Mouse (Mus musculus) small intestine, adult 2 months (tissue): ENCODE results near the gene Colq. TPM values are rescaled to one million over a fixed set of nuclear protein-coding genes. Genes with fewer than 3 reads are reported as not detected.

ENCODE experiments used
- H3K27ac ChIP-seq: fragments of 200-500 bp; 2 replicates; pipeline ENCODE4 v1.5.1; 2012; ENCODE audit warnings: low read depth, low read length, control low read depth, inconsistent platforms; ENCODE audit not compliant: insufficient read depth
- H3K27me3 ChIP-seq: fragments of 200-500 bp; 2 replicates; pipeline ENCODE4 v1.6.1; 2012; ENCODE audit warnings: mild to moderate bottlenecking, moderate library complexity, low read length, inconsistent platforms; ENCODE audit not compliant: control insufficient read depth, insufficient read depth
- H3K36me3 ChIP-seq: fragments of 200-500 bp; 2 replicates; pipeline ENCODE4 v1.6.1; 2012; ENCODE audit warnings: mild to moderate bottlenecking, low read length, control low read depth, inconsistent platforms; ENCODE audit not compliant: control insufficient read depth, insufficient read depth
- H3K4me1 ChIP-seq: fragments of 200-500 bp; 2 replicates; pipeline ENCODE4 v1.6.1; 2012; ENCODE audit warnings: low read length, inconsistent platforms, mixed read lengths; ENCODE audit not compliant: control insufficient read depth, insufficient read depth, insufficient read length
- H3K4me3 ChIP-seq: fragments of 200-500 bp; 2 replicates; pipeline ENCODE4 v1.5.1; 2012; ENCODE audit warnings: low read depth, mild to moderate bottlenecking, control low read depth, inconsistent platforms, low read length, moderate library complexity
- CTCF ChIP-seq: fragments of 200-500 bp; IDR thresholded peaks from 2 replicates; pipeline ENCODE4 v1.5.1; 2012; ENCODE audit warnings: low read depth, mild to moderate bottlenecking, control low read depth, inconsistent platforms, low read length, moderate library complexity, mixed read lengths; ENCODE audit not compliant: insufficient replicate concordance, insufficient read length; ENCODE audit errors: extremely low read depth
- POLR2A ChIP-seq: fragments of 200-500 bp; IDR thresholded peaks from 2 replicates; pipeline ENCODE4 v1.6.1; 2012; ENCODE audit warnings: low read depth, mild to moderate bottlenecking, control low read depth, inconsistent platforms, low read length, moderate library complexity
- WGBS: fragments of 180-500 bp; shearing (Covaris S2); methylation state at CpG from one replicate; pipeline ENCODE4 v1.1.7; 2018; 5-methylcytosine and 5-hydroxymethylcytosine counted together
- polyA plus RNA-seq: library from polyadenylated mRNA; depleted of rRNA; stranded (reverse); fragments of >200 nt; gene quantifications from 2 replicates; pipeline ENCODE4 v1.2.3, GENCODE M21; 2012; rRNA removed

Gene Colq
- polyA plus RNA-seq, 1 experiment = 0.77 TPM

- Histone ChIP-seq H3K27me3 (no peaks in the 10 kb centered on the region), H3K4me3 (no peak overlapping the region), H3K4me1 (no peaks in the 10 kb centered on the region), H3K36me3 (peaks cover 55% of the 10 kb centered on the region), H3K27ac (no peak overlapping the region)
- TF ChIP-seq POLR2A (no peak), CTCF (no peak)
- 82% methylated on average over 4 of the region's 4 CpGs for WGBS
These were observed 104.7 kb downstream of the Colq start for GRCm38 (mm10) chr14:31486465-31486864.

DNA sequence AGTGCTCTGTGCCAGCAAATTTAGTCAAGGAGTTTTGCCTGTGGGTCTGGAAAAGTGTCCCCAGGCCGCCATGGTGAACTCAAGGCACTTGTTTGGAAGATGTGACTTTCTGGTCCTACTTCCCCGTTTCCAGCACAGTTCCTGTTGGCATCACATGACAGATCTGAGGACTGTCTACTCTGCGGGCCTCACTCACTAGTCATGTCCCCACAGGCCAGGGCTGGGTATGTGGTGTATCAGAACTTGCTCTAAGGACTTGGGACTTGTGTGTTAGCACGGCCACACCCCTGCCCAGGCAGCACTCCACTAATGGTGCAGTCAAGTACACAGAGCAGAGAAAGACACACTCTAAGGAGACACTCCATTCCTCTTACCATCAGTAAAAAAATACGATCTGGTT, 108.7 kb downstream of the Colq start:
- no peak overlapping the region for H3K27ac ChIP-seq
- 82% methylated on average over 5 of the region's 5 CpGs for WGBS
- H3K4me1 ChIP-seq = no peaks in the 10 kb centered on the region
- no peak overlapping the region for H3K4me3 ChIP-seq
- H3K27me3 ChIP-seq = no peaks in the 10 kb centered on the region
- H3K36me3 ChIP-seq = peaks cover 54% of the 10 kb centered on the region
- TF ChIP-seq CTCF (no peak), POLR2A (no peak)

GRCm38 (mm10) chr14:31473297-31473696, 117.8 kb downstream of the Colq start:
- H3K36me3 ChIP-seq = peaks cover 1% of the 10 kb centered on the region; the same call in 1 of the 2 replicates
- H3K4me1 ChIP-seq = no peaks in the 10 kb centered on the region
- no peaks in the 10 kb centered on the region for H3K27me3 ChIP-seq
- H3K4me3 ChIP-seq = no peak overlapping the region
- H3K27ac ChIP-seq = no peak overlapping the region
- 86% methylated on average over 2 of the region's 2 CpGs for WGBS
- TF ChIP-seq POLR2A = no peak
- TF ChIP-seq CTCF = no peak

Other genes starting within 250 kb of the Colq start
- 3.0 and 6.9 TPM in 2 replicates for gene Sh3bp5, start 155.3 kb downstream of the Colq start, polyA plus RNA-seq
- gene Eaf1, start 96.9 kb downstream of the Colq start, polyA plus RNA-seq = 14.5 and 24.0 TPM in 2 replicates
- gene Mettl6, start 96.3 kb downstream of the Colq start, polyA plus RNA-seq = 2.2 and 3.3 TPM in 2 replicates
- not detected in 2 replicates for gene Gm49387, start 49.5 kb upstream of the Colq start, polyA plus RNA-seq
- 10.8 and 26.5 TPM in 2 replicates for gene Btd, start 49.7 kb upstream of the Colq start, polyA plus RNA-seq
- gene Hacl1, start 49.9 kb upstream of the Colq start, polyA plus RNA-seq = 1.7 and 4.3 TPM in 2 replicates
- 1.6 and 2.2 TPM in 2 replicates for gene Ankrd28, start 239.3 kb upstream of the Colq start, polyA plus RNA-seq